Mouse (Mus musculus) kidney, adult 2 months (tissue): Measurements from ENCODE around the gene Eed. TPM values are rescaled to one million over a fixed set of nuclear protein-coding genes. Genes with fewer than 3 reads are reported as not detected.

Source experiments
- DNase-seq: peaks from one replicate; pipeline ENCODE4 v3.0.0; 2021
- H3K27ac ChIP-seq: fragments of 200-500 bp; 2 replicates; pipeline ENCODE4 v1.5.1; 2012; ENCODE audit warnings: low read depth, low read length, control low read depth, inconsistent platforms; ENCODE audit not compliant: insufficient read depth
- H3K27me3 ChIP-seq: fragments of 200-500 bp; replicated peaks from 2 replicates; pipeline ENCODE4 v1.6.1; 2012; ENCODE audit warnings: mild to moderate bottlenecking, moderate library complexity, low read length, inconsistent platforms; ENCODE audit not compliant: control insufficient read depth, insufficient read depth
- H3K36me3 ChIP-seq: fragments of 200-500 bp; 2 replicates; pipeline ENCODE4 v1.6.1; 2012; ENCODE audit warnings: mild to moderate bottlenecking, moderate library complexity, low read length, inconsistent platforms; ENCODE audit not compliant: control insufficient read depth, insufficient read depth
- H3K4me1 ChIP-seq: fragments of 200-500 bp; 2 replicates; pipeline ENCODE4 v1.6.1; 2011; ENCODE audit warnings: low read length; ENCODE audit not compliant: control insufficient read depth, insufficient read depth
- H3K4me3 ChIP-seq: fragments of 200-500 bp; 2 replicates; pipeline ENCODE4 v1.5.1; 2011; ENCODE audit warnings: mild to moderate bottlenecking, low read depth, low read length, control low read depth; ENCODE audit not compliant: insufficient read depth
- CTCF ChIP-seq: fragments of 200-500 bp; conservative IDR thresholded peaks from 2 replicates; pipeline ENCODE4 v1.5.1; 2011; ENCODE audit warnings: low read depth, mild to moderate bottlenecking, control low read depth, low read length, moderate library complexity, mixed read lengths; ENCODE audit not compliant: insufficient read depth, insufficient read length
- POLR2A ChIP-seq: fragments of 200-500 bp; IDR thresholded peaks from one replicate; pipeline ENCODE4 v1.6.1; 2011; ENCODE audit warnings: low read depth, low read length, control low read depth
- WGBS: fragments of 180-500 bp; shearing (Covaris S2); methylation state at CpG from one replicate; pipeline ENCODE4 v1.1.7; 2018; 5-methylcytosine and 5-hydroxymethylcytosine counted together
- polyA plus RNA-seq: library from polyadenylated mRNA; depleted of rRNA; stranded (reverse); fragments of >200 nt; gene quantifications from 2 replicates; pipeline ENCODE4 v1.2.3, GENCODE M21; 2012

Gene Eed
- polyA plus RNA-seq, 1 experiment, result 14.8 TPM

DNA sequence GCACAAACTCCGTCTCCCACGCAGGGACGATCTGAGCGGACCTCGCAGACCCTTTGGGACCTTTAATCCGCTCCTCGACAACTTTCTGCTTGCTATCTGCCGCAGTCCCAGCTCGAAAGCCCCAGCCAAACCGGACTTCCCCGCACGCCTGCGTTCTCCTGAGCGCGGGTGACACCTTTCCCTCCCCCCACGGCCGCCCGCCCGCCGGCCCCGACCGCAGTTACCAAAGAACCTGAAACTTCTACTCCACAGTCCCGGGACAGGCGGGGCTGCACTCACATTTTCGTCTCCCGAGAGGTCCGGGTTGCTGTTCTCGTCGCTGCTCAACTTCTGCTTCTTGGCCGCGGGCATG lies 674 bp downstream of the Eed start:
- 0% methylated on average over 31 of the region's 31 CpGs for WGBS
- TF ChIP-seq CTCF (no peak), POLR2A (no peak)
- H3K4me3 ChIP-seq, result peak overlapping the region; percentile 87
- peaks cover 6% of the 10 kb centered on the region for H3K36me3 ChIP-seq
- no peak for DNase-seq
- H3K4me1 ChIP-seq, result peaks cover 7% of the 10 kb centered on the region; the same call in 1 of the 2 replicates
- no peaks in the 10 kb centered on the region for H3K27me3 ChIP-seq
- H3K27ac ChIP-seq, result peak overlapping the region; percentile 57

DNA sequence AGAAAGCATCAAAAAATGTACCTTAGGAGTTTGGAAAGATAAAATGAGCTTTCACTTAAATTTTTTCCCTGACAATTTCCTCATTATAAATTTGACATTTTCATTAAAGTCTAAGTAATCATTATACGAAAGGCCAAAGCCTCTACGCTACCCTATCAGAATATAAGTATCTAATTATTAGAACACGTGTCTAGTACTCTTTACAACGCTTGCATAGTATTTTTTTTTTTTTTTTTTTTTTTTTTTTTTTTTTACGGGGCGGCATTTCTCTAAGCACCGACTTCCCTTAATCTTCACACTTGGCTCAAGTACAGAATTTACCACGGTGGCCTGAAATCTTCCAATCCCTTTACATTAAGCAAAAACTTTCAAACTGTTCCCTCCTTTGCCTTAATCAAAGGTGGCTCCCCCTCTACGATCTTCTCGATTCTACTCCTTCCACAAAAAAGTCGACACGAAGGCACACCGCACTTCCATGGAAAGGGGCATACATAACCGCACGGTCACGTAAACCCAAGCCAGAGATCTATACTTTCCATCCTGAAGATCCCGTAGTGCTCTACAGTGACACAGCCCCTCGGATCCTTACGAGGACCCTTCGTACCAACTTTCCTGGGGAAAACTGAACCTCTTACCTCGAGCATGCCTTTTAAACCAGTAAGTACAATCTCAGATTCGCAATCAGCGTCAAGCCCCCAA lies 1.2 kb downstream of the Eed start:
- H3K36me3 ChIP-seq, result peaks cover 6% of the 10 kb centered on the region
- peak overlapping the region; percentile 57; the same call in 1 of the 2 replicates for H3K27ac ChIP-seq
- peak overlapping the region; percentile 87 for H3K4me3 ChIP-seq
- H3K4me1 ChIP-seq, result peaks cover 7% of the 10 kb centered on the region; the same call in 1 of the 2 replicates
- 2% methylated on average over 23 of the region's 23 CpGs for WGBS
- H3K27me3 ChIP-seq, result no peaks in the 10 kb centered on the region
- peak; percentile 4 for DNase-seq
- TF ChIP-seq CTCF (no peak), POLR2A (no peak)

GRCm38 (mm10) chr7:89976796-89977195 lies 4.0 kb downstream of the Eed start:
- peaks cover 9% of the 10 kb centered on the region for H3K36me3 ChIP-seq
- no peak for TF ChIP-seq CTCF
- TF ChIP-seq POLR2A, result no peak
- no peak overlapping the region for H3K4me3 ChIP-seq
- H3K27me3 ChIP-seq, result no peaks in the 10 kb centered on the region
- 91% methylated on average over 7 of the region's 7 CpGs for WGBS
- no peak for DNase-seq
- no peak overlapping the region for H3K27ac ChIP-seq
- peaks cover 5% of the 10 kb centered on the region; the same call in 1 of the 2 replicates for H3K4me1 ChIP-seq

DNA sequence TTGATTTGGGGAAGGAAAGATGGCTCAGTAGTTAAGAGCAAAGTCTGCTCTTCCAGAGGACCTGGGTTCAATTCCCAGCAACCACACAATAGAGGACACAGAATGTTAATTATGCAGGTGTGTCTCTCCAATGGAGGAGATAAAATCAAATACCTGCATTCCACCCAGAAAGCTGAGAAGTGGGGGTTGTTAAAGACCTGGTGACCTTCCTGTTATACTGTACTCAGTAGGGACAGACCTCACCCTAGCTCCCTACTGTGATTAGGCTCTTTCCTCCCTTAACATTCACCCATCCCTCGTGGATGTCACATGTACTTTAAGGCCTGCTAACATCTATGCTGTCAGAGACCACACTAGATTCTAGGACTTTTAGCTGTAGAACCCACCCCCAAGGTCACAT lies 5.2 kb downstream of the Eed start:
- WGBS, result 83% methylated on average over 1 of the region's 1 CpGs
- no peak for DNase-seq
- H3K4me3 ChIP-seq, result no peak overlapping the region
- no peaks in the 10 kb centered on the region for H3K27me3 ChIP-seq
- H3K36me3 ChIP-seq, result peaks cover 9% of the 10 kb centered on the region
- no peak for TF ChIP-seq CTCF
- no peak for TF ChIP-seq POLR2A
- peaks cover 2% of the 10 kb centered on the region; the same call in 1 of the 2 replicates for H3K4me1 ChIP-seq
- no peak overlapping the region for H3K27ac ChIP-seq

GRCm38 (mm10) chr7:89967235-89967634 lies 13.5 kb downstream of the Eed start:
- H3K27ac ChIP-seq, result no peak overlapping the region
- no peaks in the 10 kb centered on the region for H3K27me3 ChIP-seq
- 71% methylated on average over 2 of the region's 2 CpGs for WGBS
- no peak for TF ChIP-seq POLR2A
- no peak for TF ChIP-seq CTCF
- peaks cover 8% of the 10 kb centered on the region for H3K36me3 ChIP-seq
- DNase-seq, result no peak
- H3K4me3 ChIP-seq, result no peak overlapping the region
- no peaks in the 10 kb centered on the region for H3K4me1 ChIP-seq

DNA sequence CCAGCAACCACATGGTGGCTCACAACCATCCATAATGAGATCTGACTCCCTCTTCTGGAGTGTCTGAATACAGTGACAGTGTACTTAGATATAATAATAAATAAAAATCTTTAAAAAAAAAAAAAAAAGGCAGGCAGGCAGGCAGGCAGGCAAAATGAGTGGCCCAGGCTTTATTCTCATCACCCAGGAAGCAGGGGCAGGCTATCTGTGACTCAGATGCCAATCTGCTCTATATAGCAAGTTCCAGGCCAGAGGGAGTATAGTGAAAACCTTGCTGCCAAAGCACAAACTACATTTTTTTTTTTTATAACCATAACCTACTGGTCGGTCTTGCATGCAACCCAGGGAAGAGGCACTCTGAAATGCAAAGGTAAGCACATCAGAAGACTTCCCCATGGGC lies 14.0 kb downstream of the Eed start:
- no peak for TF ChIP-seq CTCF
- TF ChIP-seq POLR2A, result no peak
- no peaks in the 10 kb centered on the region for H3K4me1 ChIP-seq
- 68% methylated on average over 1 of the region's 1 CpGs for WGBS
- DNase-seq, result no peak
- H3K27ac ChIP-seq, result no peak overlapping the region
- H3K27me3 ChIP-seq, result no peaks in the 10 kb centered on the region
- H3K36me3 ChIP-seq, result peaks cover 8% of the 10 kb centered on the region
- H3K4me3 ChIP-seq, result no peak overlapping the region

GRCm38 (mm10) chr7:89963135-89963534 lies 17.6 kb downstream of the Eed start:
- Histone ChIP-seq H3K36me3 (peaks cover 8% of the 10 kb centered on the region), H3K27me3 (no peaks in the 10 kb centered on the region), H3K4me1 (no peaks in the 10 kb centered on the region), H3K27ac (no peak overlapping the region), H3K4me3 (no peak overlapping the region)
- TF ChIP-seq POLR2A (no peak), CTCF (no peak)
- no peak for DNase-seq

- Histone ChIP-seq H3K36me3 (peaks cover 2% of the 10 kb centered on the region), H3K27me3 (no peaks in the 10 kb centered on the region), H3K27ac (no peak overlapping the region), H3K4me3 (no peak overlapping the region), H3K4me1 (no peaks in the 10 kb centered on the region)
- 47% methylated on average over 5 of the region's 5 CpGs for WGBS
- TF ChIP-seq POLR2A, result no peak
- no peak for TF ChIP-seq CTCF
- DNase-seq, result no peak
Measured at GRCm38 (mm10) chr7:89957300-89957699, 23.5 kb downstream of the Eed start.
